Mouse (Mus musculus) telencephalon, adult 2 months (tissue): ENCODE measurements around the gene Cntnap2.
"Not testable (repeated sequence)": the region's sequence is repeated elsewhere in the genome, so short reads cannot be mapped to it uniquely, and the experiment has no call there.

Source experiments
- DNase-seq: peaks from one replicate; pipeline ENCODE4 v3.0.0-alpha.2; 2011; ENCODE audit warnings: low read depth, low spot score

Cntnap2 gene

GRCm38 (mm10) chr6:46232889-46233288 lies 1173.7 kb downstream of the Cntnap2 start:
- peak; percentile 9 for DNase-seq

GRCm38 (mm10) chr6:46240349-46240748 lies 1181.2 kb downstream of the Cntnap2 start:
- no peak for DNase-seq

GRCm38 (mm10) chr6:46263171-46263570 lies 1204.0 kb downstream of the Cntnap2 start:
- no peak for DNase-seq

- DNase-seq = no peak
Measured at GRCm38 (mm10) chr6:46346946-46347345, 1287.8 kb downstream of the Cntnap2 start.

- no peak for DNase-seq
Measured at GRCm38 (mm10) chr6:46361091-46361490, 1301.9 kb downstream of the Cntnap2 start.

- DNase-seq = peak; percentile 17
Measured at GRCm38 (mm10) chr6:46362156-46362555, 1303.0 kb downstream of the Cntnap2 start.

- DNase-seq = peak; percentile 32
Measured at GRCm38 (mm10) chr6:46398725-46399589, 1339.8 kb downstream of the Cntnap2 start.

GRCm38 (mm10) chr6:46414154-46414553 lies 1355.0 kb downstream of the Cntnap2 start:
- no peak for DNase-seq

- no peak for DNase-seq
Measured at GRCm38 (mm10) chr6:46414562-46414961, 1355.4 kb downstream of the Cntnap2 start.

GRCm38 (mm10) chr6:46419827-46420226 lies 1360.7 kb downstream of the Cntnap2 start:
- DNase-seq = no peak

GRCm38 (mm10) chr6:46420349-46420748 lies 1361.2 kb downstream of the Cntnap2 start:
- peak; percentile 26 for DNase-seq

- DNase-seq = no peak
Measured at GRCm38 (mm10) chr6:46428231-46428630, 1369.1 kb downstream of the Cntnap2 start.

- no peak for DNase-seq
Measured at GRCm38 (mm10) chr6:46450917-46451638, 1391.9 kb downstream of the Cntnap2 start.

GRCm38 (mm10) chr6:46472683-46473082 lies 1413.5 kb downstream of the Cntnap2 start:
- DNase-seq = no peak

GRCm38 (mm10) chr6:46484392-46484791 lies 1425.2 kb downstream of the Cntnap2 start:
- no peak for DNase-seq

- DNase-seq = no peak
Measured at GRCm38 (mm10) chr6:46502786-46503185, 1443.6 kb downstream of the Cntnap2 start.

GRCm38 (mm10) chr6:46512841-46513240 lies 1453.7 kb downstream of the Cntnap2 start:
- no peak for DNase-seq

GRCm38 (mm10) chr6:46537586-46537985 lies 1478.4 kb downstream of the Cntnap2 start:
- not testable (repeated sequence) for DNase-seq

GRCm38 (mm10) chr6:46563470-46563869 lies 1504.3 kb downstream of the Cntnap2 start:
- no peak for DNase-seq

- DNase-seq = no peak
Measured at GRCm38 (mm10) chr6:46575055-46575454, 1515.9 kb downstream of the Cntnap2 start.

GRCm38 (mm10) chr6:46612365-46612764 lies 1553.2 kb downstream of the Cntnap2 start:
- DNase-seq = no peak

- peak; percentile 5 for DNase-seq
Measured at GRCm38 (mm10) chr6:46612872-46613271, 1553.7 kb downstream of the Cntnap2 start.

- no peak for DNase-seq
Measured at GRCm38 (mm10) chr6:46669018-46669417, 1609.9 kb downstream of the Cntnap2 start.
